Mouse (Mus musculus): Measurements from ENCODE around the gene Map3k20. TPM values are rescaled to one million over a fixed set of nuclear protein-coding genes. Genes with fewer than 3 reads are reported as not detected.

Gene Map3k20
- polyA plus RNA-seq, 1 experiment from 2014 or later: 7.4 TPM

DNA sequence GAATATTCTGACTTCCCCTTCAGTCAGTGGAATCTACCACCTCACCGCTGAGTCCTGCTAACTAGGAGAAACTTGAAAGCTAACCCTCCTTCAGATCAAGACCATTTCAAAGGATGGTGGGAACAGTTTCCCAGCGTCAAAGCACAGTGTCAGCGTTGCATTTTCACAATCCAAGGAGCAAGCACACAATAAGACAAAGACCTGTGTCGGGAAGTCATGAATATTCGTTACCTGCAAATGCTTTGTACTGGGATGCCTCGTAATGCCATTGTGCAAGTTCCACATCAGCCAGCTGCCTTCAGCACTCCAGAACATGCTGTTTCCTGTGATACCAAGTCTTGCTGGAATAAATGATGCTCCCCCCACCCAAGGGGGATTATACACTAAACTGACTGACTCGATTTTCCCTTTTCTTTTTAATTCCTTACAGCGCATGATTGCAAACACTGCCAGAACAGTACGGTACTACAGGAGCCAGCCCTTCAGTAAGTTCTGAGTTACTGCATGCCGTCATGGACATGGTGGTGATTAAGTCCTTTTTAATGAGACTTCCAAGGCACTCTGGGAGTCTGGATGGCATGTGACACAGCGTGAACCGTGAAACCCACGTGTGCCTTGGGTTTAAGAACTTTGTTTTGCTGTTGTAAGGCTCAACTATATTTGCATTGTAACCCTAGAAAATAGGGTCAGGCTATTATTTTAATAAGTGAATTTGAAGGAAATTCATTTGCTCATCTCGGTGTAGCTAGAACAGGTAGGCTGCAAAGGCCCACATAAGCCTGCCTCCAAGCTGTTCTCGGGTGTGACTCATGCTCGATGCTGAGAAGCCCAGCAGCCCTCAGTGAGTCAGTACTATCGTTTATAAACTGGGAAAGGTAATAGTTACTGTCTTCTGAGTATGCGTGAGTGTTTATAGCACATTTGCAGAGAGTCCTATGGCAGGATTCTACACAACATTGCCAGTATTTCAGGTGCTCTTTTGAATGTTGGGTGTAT lies 32.6 kb upstream of the Map3k20 start:
- Histone ChIP-seq H3K36me3 (no peaks in the 10 kb centered on the region), H3K9me3 (no peaks in the 10 kb centered on the region)
- no peak for DNase-seq (ENCODE audit: low spot score)

DNA sequence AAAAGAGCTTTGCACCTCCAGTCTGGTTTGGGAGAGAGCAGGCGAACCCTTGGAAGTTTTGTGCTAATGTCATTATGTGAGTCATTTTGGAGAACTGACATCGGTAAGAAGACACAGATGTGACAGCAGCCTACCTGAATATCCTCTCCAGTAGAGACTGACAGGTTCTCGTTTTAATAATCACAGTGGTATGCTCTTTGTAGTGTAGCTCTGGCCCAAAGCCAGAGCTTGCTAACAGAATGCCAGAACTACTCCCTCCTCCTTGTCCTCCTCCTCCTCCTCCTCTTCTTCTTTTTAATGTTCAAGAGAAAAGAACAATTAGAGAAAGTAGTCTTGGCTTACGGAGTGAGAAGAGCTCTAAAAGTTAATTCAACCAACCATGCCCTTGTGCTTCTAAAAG lies 31.6 kb upstream of the Map3k20 start:
- H3K27me3 ChIP-seq (ENCODE audit: insufficient read depth, poor library complexity, severe bottlenecking): no peaks in the 10 kb centered on the region
- peaks cover 27% of the 10 kb centered on the region for H3K4me1 ChIP-seq (replicated peaks)
- 80% methylated on average over 4 of the region's 4 CpGs for WGBS
- H3K9me3 ChIP-seq: no peaks in the 10 kb centered on the region
- no peak for DNase-seq (ENCODE audit: low spot score)
- no peak overlapping the region for H3K4me3 ChIP-seq
- no peak overlapping the region for H3K27ac ChIP-seq
- H3K36me3 ChIP-seq: no peaks in the 10 kb centered on the region

More for the DNA sequence above, 32.6 kb upstream of the Map3k20 start:
- Histone ChIP-seq H3K4me3 (no peak overlapping the region), H3K4me1 (replicated peaks) (peaks cover 27% of the 10 kb centered on the region), H3K27ac (no peak overlapping the region), H3K27me3 (ENCODE audit: insufficient read depth, poor library complexity, severe bottlenecking) (no peaks in the 10 kb centered on the region)
- WGBS: 67% methylated on average over 18 of the region's 18 CpGs

DNA sequence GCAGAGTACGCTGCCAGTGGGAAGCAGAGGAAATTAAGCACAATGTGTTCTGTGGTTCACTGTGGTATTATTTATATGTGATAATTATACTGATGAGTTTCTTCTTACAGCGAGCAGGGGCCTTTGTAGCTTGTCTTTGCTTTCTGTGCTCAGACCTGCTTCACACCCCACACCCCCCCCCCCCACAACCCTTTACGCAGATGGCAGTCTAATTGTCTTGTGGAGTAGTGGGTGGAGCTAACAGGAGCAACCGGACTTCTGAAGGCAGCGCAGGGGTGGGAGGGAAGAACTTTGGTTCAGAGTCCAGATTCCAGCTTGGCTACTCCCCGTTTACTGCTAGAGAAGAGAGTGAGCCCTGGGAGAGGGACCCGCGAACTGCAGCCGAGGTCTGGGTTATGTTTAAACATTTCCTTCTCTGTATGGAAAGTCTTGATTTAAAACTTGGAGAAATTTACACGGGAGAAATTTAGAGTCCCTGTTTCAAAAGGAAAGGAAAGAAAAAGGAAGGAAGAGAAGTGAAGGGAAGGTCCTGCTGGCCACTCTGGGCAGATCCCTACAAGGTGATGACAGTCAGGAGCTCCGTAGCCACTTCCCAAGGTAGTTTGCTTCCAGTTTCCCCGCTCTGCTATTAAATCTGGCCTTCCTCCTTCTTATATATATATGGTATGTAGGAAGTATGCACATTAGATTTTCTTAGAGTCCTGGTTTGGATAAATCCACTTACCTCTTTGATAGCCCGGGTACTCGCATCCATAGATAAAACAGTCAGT lies 30.4 kb upstream of the Map3k20 start:
- Histone ChIP-seq H3K27me3 (ENCODE audit: insufficient read depth, poor library complexity, severe bottlenecking) (no peaks in the 10 kb centered on the region), H3K27ac (peak overlapping the region; percentile 53), H3K36me3 (no peaks in the 10 kb centered on the region), H3K4me1 (replicated peaks) (peaks cover 27% of the 10 kb centered on the region), H3K4me3 (no peak overlapping the region), H3K9me3 (no peaks in the 10 kb centered on the region)
- peak; percentile 32 for DNase-seq (ENCODE audit: low spot score)
- WGBS: 37% methylated on average over 14 of the region's 14 CpGs

DNA sequence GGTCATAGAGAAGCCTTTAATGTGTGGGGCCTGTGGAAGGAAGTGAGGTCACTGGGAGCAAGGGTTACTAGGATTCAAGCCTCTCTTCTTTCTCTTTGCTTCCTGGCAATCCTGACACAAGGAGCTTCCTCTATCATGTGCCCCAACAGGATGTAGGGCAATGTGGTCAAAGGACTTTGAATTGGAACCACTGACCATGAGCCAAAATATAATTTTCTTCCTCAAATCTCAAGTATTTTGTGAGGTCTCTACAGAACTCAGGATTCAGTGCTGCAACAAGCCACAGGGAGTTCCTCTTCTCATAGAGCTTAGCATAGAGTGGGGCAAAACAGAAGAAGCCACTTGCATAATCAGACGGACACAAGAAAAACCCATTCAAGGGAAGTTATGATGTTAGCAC lies 24.7 kb upstream of the Map3k20 start:
- no peaks in the 10 kb centered on the region for H3K36me3 ChIP-seq
- DNase-seq (ENCODE audit: low spot score): no peak
- 88% methylated on average over 1 of the region's 1 CpGs for WGBS
- H3K9me3 ChIP-seq: no peaks in the 10 kb centered on the region
- no peak overlapping the region for H3K4me3 ChIP-seq
- H3K27ac ChIP-seq: no peak overlapping the region
- no peaks in the 10 kb centered on the region for H3K27me3 ChIP-seq (ENCODE audit: insufficient read depth, poor library complexity, severe bottlenecking)
- H3K4me1 ChIP-seq (replicated peaks): no peaks in the 10 kb centered on the region

DNA sequence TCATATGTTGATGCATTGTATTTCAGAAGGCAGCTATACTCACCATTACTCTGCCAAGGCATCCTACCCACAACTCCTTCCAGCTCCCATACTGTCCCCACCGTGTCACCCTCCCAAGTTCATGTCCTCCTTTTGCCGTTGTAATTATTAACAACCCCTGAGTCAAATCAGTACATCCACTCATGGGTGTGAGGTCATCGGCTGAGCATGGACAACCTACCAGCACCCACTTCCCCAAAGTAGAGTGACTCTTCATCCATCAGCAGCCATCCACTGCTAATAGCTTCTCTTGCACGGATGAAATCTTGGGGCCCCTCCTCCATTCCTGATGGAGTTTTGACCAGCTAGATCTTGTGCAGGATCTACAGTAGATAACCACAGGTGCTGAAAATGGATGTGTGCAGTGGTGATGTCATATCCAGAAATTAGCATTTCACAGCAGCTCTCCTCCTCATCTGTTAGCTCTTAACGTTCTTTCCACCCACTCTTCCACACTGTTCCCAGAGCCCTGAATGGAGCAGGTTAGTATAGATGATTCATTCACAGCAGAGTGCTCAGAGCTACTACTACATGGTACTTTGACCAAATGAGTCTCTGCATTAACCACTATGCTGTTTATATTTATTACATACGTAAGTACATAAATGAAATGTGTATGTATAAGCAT lies 22.5 kb upstream of the Map3k20 start:
- H3K4me3 ChIP-seq: no peak overlapping the region
- H3K4me1 ChIP-seq (replicated peaks): no peaks in the 10 kb centered on the region
- H3K36me3 ChIP-seq: no peaks in the 10 kb centered on the region
- no peak overlapping the region for H3K27ac ChIP-seq
- H3K27me3 ChIP-seq (ENCODE audit: insufficient read depth, poor library complexity, severe bottlenecking): no peaks in the 10 kb centered on the region
- no peak for DNase-seq (ENCODE audit: low spot score)
- no peaks in the 10 kb centered on the region for H3K9me3 ChIP-seq
- 91% methylated on average over 6 of the region's 6 CpGs for WGBS

DNA sequence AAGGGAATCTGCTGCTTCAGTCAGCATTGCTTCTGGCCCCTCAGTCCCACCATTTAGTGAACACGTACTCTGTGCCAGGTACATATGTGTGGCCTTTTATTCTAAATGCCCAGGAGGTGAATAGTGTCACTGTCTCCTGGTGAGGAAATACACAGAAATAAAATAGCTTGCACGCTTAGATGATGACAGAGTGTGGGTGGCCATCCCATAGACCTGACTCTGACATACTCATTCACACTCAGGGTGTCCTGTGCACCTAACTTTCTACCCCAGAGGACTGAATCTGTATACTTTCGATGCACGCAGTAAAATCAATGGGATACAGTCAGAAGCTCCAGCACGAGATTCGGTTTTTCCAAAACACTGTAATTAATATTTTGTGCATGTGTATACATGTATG lies 18.0 kb upstream of the Map3k20 start:
- H3K27ac ChIP-seq: no peak overlapping the region
- no peak for DNase-seq (ENCODE audit: low spot score)
- H3K27me3 ChIP-seq (ENCODE audit: insufficient read depth, poor library complexity, severe bottlenecking): no peaks in the 10 kb centered on the region
- H3K36me3 ChIP-seq: no peaks in the 10 kb centered on the region
- H3K9me3 ChIP-seq: no peaks in the 10 kb centered on the region
- H3K4me3 ChIP-seq: no peak overlapping the region
- H3K4me1 ChIP-seq (replicated peaks): no peaks in the 10 kb centered on the region
- WGBS: 88% methylated on average over 6 of the region's 6 CpGs

DNA sequence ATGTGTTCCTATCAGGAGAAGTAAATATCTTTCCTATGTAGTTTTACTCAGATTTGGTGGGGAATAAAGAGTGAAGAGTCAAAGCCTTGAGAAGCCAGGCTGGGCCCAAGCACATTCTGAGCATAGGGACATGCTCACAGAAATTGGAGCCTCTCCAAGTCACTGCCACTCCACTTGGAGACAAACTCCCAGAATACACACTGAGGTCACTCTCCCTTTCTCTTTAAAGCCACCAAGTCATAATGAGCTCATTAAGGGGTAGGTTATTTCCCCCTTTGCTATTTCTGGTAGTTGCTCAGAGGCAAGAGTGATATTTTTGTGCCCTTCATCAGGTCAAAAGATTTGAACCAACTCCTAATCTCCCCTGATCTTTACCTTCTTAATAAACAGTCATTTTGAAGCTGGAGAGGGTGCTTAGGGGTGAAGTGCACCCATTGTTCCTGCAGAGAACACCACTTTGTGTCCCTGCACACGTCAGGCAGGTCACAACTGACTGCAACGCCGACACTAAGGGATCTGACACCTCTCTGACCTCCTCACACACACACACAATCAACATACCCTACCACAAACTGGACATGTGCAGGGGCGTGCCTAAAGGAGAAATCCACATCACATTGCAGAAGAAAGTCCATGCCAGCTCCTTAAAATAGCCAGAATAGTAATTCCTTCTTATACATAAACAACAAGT lies 15.6 kb upstream of the Map3k20 start:
- 87% methylated on average over 4 of the region's 4 CpGs for WGBS
- Histone ChIP-seq H3K27ac (no peak overlapping the region), H3K9me3 (no peaks in the 10 kb centered on the region), H3K4me1 (replicated peaks) (no peaks in the 10 kb centered on the region), H3K27me3 (ENCODE audit: insufficient read depth, poor library complexity, severe bottlenecking) (no peaks in the 10 kb centered on the region), H3K36me3 (no peaks in the 10 kb centered on the region), H3K4me3 (no peak overlapping the region)
- DNase-seq (ENCODE audit: low spot score): no peak

DNA sequence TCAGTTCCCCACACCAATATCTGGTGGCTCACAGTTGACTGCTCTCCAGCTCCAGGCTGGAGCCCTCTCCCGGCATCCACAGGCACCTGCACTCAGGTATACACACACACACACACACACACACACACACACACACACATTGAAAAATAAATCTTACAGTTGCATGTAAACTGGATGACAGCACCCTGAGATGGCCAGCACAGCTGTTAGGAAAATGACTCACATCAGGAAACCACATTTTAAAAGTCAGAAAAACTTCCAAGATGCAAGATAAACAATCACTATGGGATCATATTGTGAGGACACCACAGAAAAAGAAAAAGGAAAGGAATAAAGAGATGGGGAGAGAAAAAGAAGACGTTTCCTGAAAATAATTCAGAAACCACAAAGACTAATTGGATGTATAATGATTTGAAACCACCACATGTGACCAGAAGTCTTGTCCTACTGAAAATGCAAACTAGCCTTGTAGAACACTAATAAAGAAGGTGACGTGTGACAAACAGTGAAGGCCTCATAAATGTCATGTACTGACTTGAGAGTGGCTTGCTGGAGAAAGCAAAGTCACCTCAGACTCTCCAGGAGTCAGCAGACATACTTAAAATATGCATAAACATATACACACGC lies 7.1 kb upstream of the Map3k20 start:
- no peak overlapping the region for H3K4me3 ChIP-seq
- no peak overlapping the region for H3K27ac ChIP-seq
- no peaks in the 10 kb centered on the region for H3K9me3 ChIP-seq
- H3K36me3 ChIP-seq: no peaks in the 10 kb centered on the region
- H3K27me3 ChIP-seq (ENCODE audit: insufficient read depth, poor library complexity, severe bottlenecking): no peaks in the 10 kb centered on the region
- peak; percentile 1 for DNase-seq (ENCODE audit: low spot score)
- WGBS: 85% methylated on average over 4 of the region's 4 CpGs
- H3K4me1 ChIP-seq (replicated peaks): no peaks in the 10 kb centered on the region

DNA sequence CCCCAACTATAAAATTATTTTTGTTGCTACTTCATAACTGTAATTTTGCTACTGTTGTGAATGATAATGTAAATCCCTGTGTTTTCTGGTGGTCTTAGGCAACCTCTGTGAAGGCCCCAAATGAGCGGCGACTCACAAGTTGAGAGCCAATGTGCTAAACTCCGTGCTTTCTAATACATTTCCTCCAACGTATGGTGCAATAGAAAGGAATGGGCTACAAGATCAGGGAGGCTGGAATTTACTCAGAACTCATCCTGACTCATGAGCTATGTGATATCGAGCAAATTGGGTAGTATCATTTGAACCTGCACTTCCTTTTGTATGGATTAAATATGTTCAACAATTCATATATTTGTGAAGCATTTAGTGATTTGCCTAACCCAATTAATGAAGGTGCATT lies 4.9 kb upstream of the Map3k20 start:
- WGBS: 91% methylated on average over 5 of the region's 5 CpGs
- H3K36me3 ChIP-seq: no peaks in the 10 kb centered on the region
- peaks cover 3% of the 10 kb centered on the region; the same call in 1 of the 2 replicates for H3K27me3 ChIP-seq (ENCODE audit: insufficient read depth, poor library complexity, severe bottlenecking)
- no peak for DNase-seq (ENCODE audit: low spot score)
- H3K4me1 ChIP-seq (replicated peaks): peaks cover 7% of the 10 kb centered on the region
- H3K4me3 ChIP-seq: no peak overlapping the region
- no peak overlapping the region for H3K27ac ChIP-seq
- H3K9me3 ChIP-seq: no peaks in the 10 kb centered on the region

DNA sequence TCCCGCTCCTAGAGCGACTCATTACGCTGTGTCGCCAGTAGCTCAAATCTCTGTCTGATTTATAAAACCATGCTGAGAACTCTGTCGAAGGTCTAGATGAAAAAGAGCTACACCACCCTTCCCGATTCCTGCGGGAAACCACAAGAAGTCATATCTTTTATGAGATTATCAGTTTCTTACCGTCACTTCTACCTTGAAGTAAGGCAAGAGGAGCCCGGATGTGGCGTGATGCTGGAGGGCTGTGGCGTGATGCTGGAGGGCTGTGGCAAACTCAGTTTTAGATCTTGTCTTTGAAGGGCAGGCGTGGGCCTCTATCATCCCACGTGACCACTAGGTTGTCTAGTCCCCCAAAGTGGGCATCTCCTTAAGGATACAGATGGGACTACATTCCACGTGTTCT lies 3.5 kb upstream of the Map3k20 start:
- Histone ChIP-seq H3K36me3 (no peaks in the 10 kb centered on the region), H3K9me3 (no peaks in the 10 kb centered on the region), H3K4me1 (replicated peaks) (peaks cover 13% of the 10 kb centered on the region), H3K4me3 (no peak overlapping the region), H3K27ac (no peak overlapping the region), H3K27me3 (ENCODE audit: insufficient read depth, poor library complexity, severe bottlenecking) (peaks cover 3% of the 10 kb centered on the region; the same call in 1 of the 2 replicates)
- DNase-seq (ENCODE audit: low spot score): no peak
- 92% methylated on average over 14 of the region's 14 CpGs for WGBS

DNA sequence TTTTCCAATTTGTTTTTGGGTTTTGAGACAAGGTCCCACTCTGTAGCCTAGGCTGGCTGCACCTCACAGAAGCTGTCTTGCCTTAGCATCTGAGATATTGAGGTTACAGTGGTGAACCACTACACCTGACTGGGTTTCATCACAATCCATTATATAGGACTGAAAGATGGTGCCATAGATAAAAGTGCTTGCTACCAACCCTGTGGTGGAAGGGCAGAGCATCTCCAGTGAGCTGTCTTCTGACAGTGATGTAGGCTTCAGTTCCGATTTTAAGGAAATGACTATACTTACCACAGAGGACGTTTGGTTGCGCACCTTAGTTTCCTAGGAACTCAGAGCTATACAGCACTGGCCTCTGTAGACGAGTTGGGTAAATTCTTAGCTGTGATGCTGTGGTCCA lies 2.7 kb upstream of the Map3k20 start:
- Histone ChIP-seq H3K9me3 (no peaks in the 10 kb centered on the region), H3K36me3 (no peaks in the 10 kb centered on the region), H3K27ac (no peak overlapping the region), H3K27me3 (ENCODE audit: insufficient read depth, poor library complexity, severe bottlenecking) (peaks cover 3% of the 10 kb centered on the region; the same call in 1 of the 2 replicates), H3K4me3 (no peak overlapping the region), H3K4me1 (replicated peaks) (peaks cover 18% of the 10 kb centered on the region)
- WGBS: 85% methylated on average over 4 of the region's 4 CpGs
- DNase-seq (ENCODE audit: low spot score): no peak

DNA sequence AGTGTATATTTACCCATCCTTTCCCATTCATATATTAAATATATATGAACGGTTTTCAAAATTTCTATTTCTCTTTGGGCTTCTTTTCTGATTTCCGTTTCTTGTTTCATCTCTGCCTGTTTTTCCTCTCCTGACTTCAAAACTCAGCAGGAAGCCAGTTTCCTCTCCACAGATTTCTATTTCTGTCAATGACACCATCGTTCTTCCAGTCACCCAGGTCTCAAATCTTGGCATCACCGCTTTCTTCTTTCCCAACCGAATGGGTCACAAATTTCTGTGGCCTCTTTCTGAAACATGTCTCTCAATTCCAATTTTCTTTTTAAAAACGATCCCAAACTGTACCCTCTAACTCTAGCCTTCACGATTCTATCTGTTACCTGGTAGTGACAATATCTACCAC lies 748 bp upstream of the Map3k20 start:
- 78% methylated on average over 7 of the region's 7 CpGs for WGBS
- Histone ChIP-seq H3K27ac (no peak overlapping the region), H3K9me3 (no peaks in the 10 kb centered on the region), H3K4me1 (replicated peaks) (peaks cover 24% of the 10 kb centered on the region), H3K36me3 (no peaks in the 10 kb centered on the region), H3K4me3 (no peak overlapping the region), H3K27me3 (ENCODE audit: insufficient read depth, poor library complexity, severe bottlenecking) (peaks cover 3% of the 10 kb centered on the region; the same call in 1 of the 2 replicates)
- no peak for DNase-seq (ENCODE audit: low spot score)

Data from hindbrain, embryonic 10.5 days (tissue).